Mouse (Mus musculus) liver, adult 2 months (tissue): ENCODE measurements at regions not wholly inside any gene's neighbourhood (a gene's known extent, or its start where the extent isn't known, plus 50 kb on each side); places are given as distances from the start of the nearest gene placed in this dataset.

Experiments
- CTCF ChIP-seq: fragments of 200-500 bp; IDR thresholded peaks from 2 replicates; pipeline ENCODE4 v1.5.1; 2011; ENCODE audit warnings: low read depth, low read length, control low read depth
- POLR2A ChIP-seq: fragments of 200-500 bp; IDR thresholded peaks from 2 replicates; pipeline ENCODE4 v1.6.1; 2011; ENCODE audit warnings: low read length, control low read depth; ENCODE audit not compliant: insufficient read depth; ENCODE audit errors: extremely low read depth

DNA sequence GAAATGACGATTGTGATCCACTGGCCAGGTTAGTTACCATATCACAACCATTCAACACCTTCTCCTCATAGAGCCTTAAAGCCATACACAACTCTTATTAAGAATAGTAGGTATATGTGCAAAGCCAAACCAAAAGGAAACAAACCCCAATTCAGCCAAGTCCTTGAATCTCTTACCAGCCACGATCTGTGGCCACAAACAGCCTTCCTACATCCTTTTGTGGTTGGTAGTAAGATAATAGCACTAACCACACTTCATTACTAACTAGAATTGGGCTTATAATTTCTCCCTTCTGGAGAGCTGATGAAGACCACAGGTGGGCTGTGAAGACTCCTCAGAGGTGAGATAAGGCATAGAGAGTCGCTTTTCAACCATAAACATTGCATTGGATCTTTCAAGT lies 136.9 kb upstream of the Bank1 start:
- TF ChIP-seq CTCF, result no peak
- TF ChIP-seq POLR2A, result no peak
